Mouse (Mus musculus) lung, embryonic 14.5 days (tissue): ENCODE measurements at regions not wholly inside any gene's neighbourhood (a gene's known extent, or its start where the extent isn't known, plus 50 kb on each side); places are given as distances from the start of the nearest gene placed in this dataset.

Experiments used
- ATAC-seq: fragments of 200-750 bp; cut with Nextera tagmentation; 2 replicates; pipeline ENCODE4 v1.8.0; 2017; ENCODE audit warnings: mild to moderate bottlenecking, moderate TSS enrichment, moderate library complexity; ENCODE audit not compliant: insufficient read depth
- DNase-seq: peaks from one replicate; pipeline ENCODE4 v3.0.0-alpha.2; 2015
- H3K27ac ChIP-seq: fragments of 300-500 bp; sonication (generic); 2 replicates; pipeline ENCODE4 v1.5.1; 2014; ENCODE audit warnings: low read depth, mild to moderate bottlenecking, moderate library complexity
- H3K27me3 ChIP-seq: fragments of 300-500 bp; sonication (generic); 2 replicates; pipeline ENCODE4 v1.6.1; 2014; ENCODE audit warnings: low read length, control low read depth; ENCODE audit not compliant: insufficient read depth
- H3K36me3 ChIP-seq: fragments of 300-500 bp; sonication (generic); 2 replicates; pipeline ENCODE4 v1.6.1; 2014; ENCODE audit warnings: control low read depth; ENCODE audit not compliant: insufficient read depth
- H3K4me1 ChIP-seq: fragments of 300-500 bp; sonication (generic); 2 replicates; pipeline ENCODE4 v1.6.1; 2014; ENCODE audit warnings: antibody characterized with exemption, control low read depth; ENCODE audit not compliant: insufficient read depth
- H3K4me2 ChIP-seq: fragments of 300-500 bp; sonication (generic); 2 replicates; pipeline ENCODE4 v1.6.1; 2014; ENCODE audit warnings: mild to moderate bottlenecking
- H3K4me3 ChIP-seq: fragments of 300-500 bp; sonication (generic); 2 replicates; pipeline ENCODE4 v1.5.1; 2014; ENCODE audit warnings: low read depth, low read length
- H3K9ac ChIP-seq: fragments of 300-500 bp; sonication (generic); 2 replicates; pipeline ENCODE4 v1.6.1; 2014
- H3K9me3 ChIP-seq: fragments of 300-500 bp; sonication (generic); 2 replicates; pipeline ENCODE4 v1.6.1; 2016; ENCODE audit warnings: low read depth, low read length, control low read depth
- CTCF ChIP-seq: IDR thresholded peaks from 2 replicates; pipeline ENCODE4 v1.5.1; 2016; ENCODE audit warnings: antibody characterized with exemption, low read depth
- WGBS: fragments of 180-500 bp; shearing (Covaris S2); extraction: QIAGEN DNeasy Blood & Tissue Kit; methylation state at CpG from one replicate; pipeline ENCODE4 v1.1.7; 2014; 5-methylcytosine and 5-hydroxymethylcytosine counted together

GRCm38 (mm10) chrX:104762377-104762776 lies 91.5 kb upstream of the Zdhhc15 start:
- Histone ChIP-seq H3K27me3 (no peaks in the 10 kb centered on the region), H3K4me3 (no peak overlapping the region), H3K36me3 (no peaks in the 10 kb centered on the region), H3K4me2 (no peak overlapping the region), H3K4me1 (no peaks in the 10 kb centered on the region), H3K27ac (no peak overlapping the region), H3K9me3 (no peaks in the 10 kb centered on the region), H3K9ac (no peak overlapping the region)
- ATAC-seq (no peak), DNase-seq (no peak)
- 86% methylated on average over 3 of the region's 3 CpGs for WGBS
- no peak for TF ChIP-seq CTCF

GRCm38 (mm10) chrX:104760311-104760710 lies 89.4 kb upstream of the Zdhhc15 start:
- ATAC-seq (no peak), DNase-seq (no peak)
- Histone ChIP-seq H3K36me3 (no peaks in the 10 kb centered on the region), H3K9ac (no peak overlapping the region), H3K27ac (no peak overlapping the region), H3K4me2 (no peak overlapping the region), H3K4me3 (no peak overlapping the region), H3K4me1 (no peaks in the 10 kb centered on the region), H3K27me3 (no peaks in the 10 kb centered on the region), H3K9me3 (no peaks in the 10 kb centered on the region)
- no peak for TF ChIP-seq CTCF
- 88% methylated on average over 4 of the region's 4 CpGs for WGBS

DNA sequence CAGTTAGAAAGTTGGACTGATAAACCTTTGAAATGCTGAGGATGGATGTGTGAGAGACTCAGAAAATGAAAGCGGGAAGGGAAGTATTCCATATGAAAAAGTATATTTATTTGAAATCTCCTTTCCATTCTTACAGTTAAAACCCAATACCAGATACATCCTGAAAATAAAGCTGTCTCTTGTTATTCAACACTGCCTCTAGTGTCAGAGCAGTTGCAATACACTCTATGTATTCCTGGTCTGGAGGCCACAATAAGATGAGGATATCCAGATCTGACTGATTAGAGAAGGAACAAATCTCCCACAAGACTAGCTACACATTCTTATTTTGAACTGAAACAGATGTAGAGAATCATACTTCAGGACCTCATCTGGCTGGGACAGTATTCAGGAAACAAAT lies 78.5 kb upstream of the Zdhhc15 start:
- DNase-seq (peak; percentile 5), ATAC-seq (no peak)
- no peaks in the 10 kb centered on the region for H3K27me3 ChIP-seq
- H3K4me1 ChIP-seq, result no peaks in the 10 kb centered on the region
- no peak overlapping the region for H3K27ac ChIP-seq
- H3K4me3 ChIP-seq, result no peak overlapping the region
- H3K9ac ChIP-seq, result no peak overlapping the region
- H3K36me3 ChIP-seq, result no peaks in the 10 kb centered on the region
- no peaks in the 10 kb centered on the region for H3K9me3 ChIP-seq
- TF ChIP-seq CTCF, result peak; percentile 48; the same call in 1 of the 2 replicates
- no peak overlapping the region for H3K4me2 ChIP-seq
- WGBS, result 54% methylated on average over 1 of the region's 1 CpGs
